Mouse (Mus musculus): Measurements from ENCODE around the gene Tppp2. TPM values are rescaled to one million over a fixed set of nuclear protein-coding genes. Genes with fewer than 3 reads are reported as not detected.
A peak's percentile ranks its signal among the peaks of the same experiment; 100 is the strongest.
"Not testable (repeated sequence)": the region's sequence is repeated elsewhere in the genome, so short reads cannot be mapped to it uniquely, and the experiment has no call there.

The Tppp2 gene
- polyA plus RNA-seq, 1 experiment from 2014 or later: not detected

DNA sequence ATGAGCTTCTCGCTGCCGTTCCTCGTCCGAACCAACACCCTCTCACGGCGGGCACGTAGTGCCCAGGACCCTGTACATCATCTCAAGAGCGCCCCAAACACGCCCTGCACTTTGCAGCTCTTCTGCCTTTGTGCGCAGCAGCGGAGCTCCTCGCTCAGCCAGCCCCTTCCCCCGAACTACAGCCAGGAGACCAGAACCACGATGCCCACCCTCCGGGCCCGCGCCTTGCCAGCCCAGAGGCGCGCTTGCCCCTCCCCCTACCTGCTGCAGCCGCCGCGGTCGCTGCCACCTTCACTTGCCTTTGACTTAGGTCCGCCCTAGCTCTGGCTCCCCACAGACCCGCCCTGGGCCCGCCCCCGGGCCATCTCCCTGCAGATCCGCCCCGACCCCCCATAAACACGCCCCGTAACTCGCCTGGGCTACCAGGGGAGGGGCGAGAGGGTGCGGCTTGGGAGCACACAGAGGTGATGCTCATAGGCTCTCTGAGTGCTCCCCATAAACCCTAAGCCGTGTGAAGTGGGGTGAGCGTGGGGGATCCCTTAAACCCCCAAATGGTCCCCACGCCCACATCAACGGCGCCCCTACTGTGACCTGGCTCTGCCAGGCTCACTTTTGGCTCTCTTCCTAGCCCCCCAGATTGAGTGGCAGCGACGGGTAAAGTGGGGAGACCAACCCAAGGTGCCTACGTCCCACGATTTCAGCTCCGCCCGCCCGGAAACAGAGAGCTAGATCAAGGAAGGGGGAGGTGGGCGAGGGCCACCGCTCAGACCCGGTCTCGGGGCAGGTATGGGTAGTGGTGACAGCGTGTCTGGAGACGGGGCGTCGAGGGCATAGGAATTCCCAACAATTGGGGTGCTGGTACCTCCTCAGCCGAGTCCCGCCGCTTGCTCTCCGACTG lies 4.9 kb upstream of the Tppp2 start:
- H3K9me3 ChIP-seq (replicated peaks): no peaks in the 10 kb centered on the region
- under 1% methylated on average over 58 of the region's 58 CpGs for WGBS
- H3K4me1 ChIP-seq: peaks cover 28% of the 10 kb centered on the region
- peak; percentile 86 for ATAC-seq (replicated peaks; ENCODE audit: low FRiP score)
- H3K36me3 ChIP-seq: no peaks in the 10 kb centered on the region
- peak overlapping the region; percentile 35 for H3K9ac ChIP-seq
- peak overlapping the region; percentile 49 for H3K4me3 ChIP-seq (replicated peaks)
- peak overlapping the region; percentile 69 for H3K27ac ChIP-seq
- H3K27me3 ChIP-seq: 0 out of 2 replicates have a peak, but pooled peaks cover 3% of the 10 kb centered on the region
- H3K4me2 ChIP-seq: peak overlapping the region; percentile 87

DNA sequence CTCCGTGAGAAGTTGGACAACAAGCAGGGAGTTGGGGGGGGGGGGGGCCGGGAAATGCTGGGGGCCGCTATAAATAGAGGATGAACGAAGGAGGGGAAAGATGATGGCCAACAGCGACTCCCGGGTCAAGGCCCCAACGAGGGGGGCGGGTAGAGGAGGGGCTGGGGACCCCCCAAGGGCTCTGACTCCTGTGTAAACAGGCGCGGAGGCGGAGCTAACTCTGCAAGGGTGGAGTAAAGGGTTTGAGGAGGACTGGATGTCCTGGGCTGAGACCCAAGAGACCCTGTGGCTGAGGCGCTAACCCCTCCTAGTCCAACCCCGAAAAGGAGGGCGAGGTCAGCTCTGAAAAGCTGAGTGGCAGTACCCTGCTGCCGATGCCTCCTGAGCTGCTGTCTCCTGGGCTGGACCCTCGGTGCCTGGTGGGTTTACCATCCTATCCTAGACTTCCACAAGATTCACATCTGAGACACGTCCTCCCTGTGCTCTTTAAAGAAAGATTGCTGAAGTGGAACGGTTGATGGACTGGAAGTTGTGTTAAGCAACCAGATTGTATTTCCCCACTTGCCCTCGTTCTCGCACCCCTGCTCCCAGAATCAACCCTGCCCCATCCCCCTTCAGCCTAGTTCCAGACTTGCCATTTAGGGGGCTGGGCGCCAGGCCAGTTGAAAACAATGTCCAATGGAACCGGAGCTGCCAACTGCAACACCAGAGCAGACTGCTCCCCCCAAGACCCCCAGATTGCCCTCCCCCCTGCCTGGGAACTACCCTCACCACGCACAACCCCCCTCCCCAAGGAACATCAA lies 4.1 kb upstream of the Tppp2 start, which contains the start of gene Ndrg2:
Gene Ndrg2 (minus strand): TSS at position 199 of the 803 bp plus-strand sequence.
- H3K36me3 ChIP-seq: no peaks in the 10 kb centered on the region
- peak within 1 kb of the TSS; percentile 87 for H3K4me2 ChIP-seq
- ATAC-seq (replicated peaks; ENCODE audit: low FRiP score): peak; percentile 70
- 0 out of 2 replicates have a peak, but pooled peaks cover 3% of the 10 kb centered on the region for H3K27me3 ChIP-seq
- peaks cover 28% of the 10 kb centered on the region for H3K4me1 ChIP-seq
- WGBS: 2% methylated on average over 21 of the region's 23 CpGs
- peak within 1 kb of the TSS; percentile 69 for H3K27ac ChIP-seq
- H3K9me3 ChIP-seq (replicated peaks): no peaks in the 10 kb centered on the region
- peak within 1 kb of the TSS; percentile 35 for H3K9ac ChIP-seq
- peak within 1 kb of the TSS; percentile 49 for H3K4me3 ChIP-seq (replicated peaks)

DNA sequence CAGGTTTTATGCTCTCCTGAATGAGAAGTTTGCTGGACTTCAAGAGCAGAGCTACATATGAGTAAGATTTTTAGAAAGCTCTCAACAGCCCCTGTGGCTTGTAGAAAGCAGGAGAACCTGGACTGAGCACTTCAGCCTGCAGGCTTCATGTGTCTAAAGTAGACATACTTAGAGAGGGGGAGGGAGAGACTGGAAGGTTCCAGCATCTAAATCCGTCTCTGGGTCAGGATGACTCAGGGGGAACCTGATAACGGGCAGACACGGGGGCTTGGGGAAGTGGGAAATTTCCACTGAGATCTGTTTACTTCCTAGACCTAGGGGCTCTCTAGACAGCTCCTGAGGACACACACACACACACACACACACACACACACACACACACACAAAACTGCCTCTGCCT lies 3.2 kb upstream of the Tppp2 start:
- no peaks in the 10 kb centered on the region for H3K36me3 ChIP-seq
- 0 out of 2 replicates have a peak overlapping the region, but pooled peaks have one; percentile 87 for H3K4me2 ChIP-seq
- H3K4me3 ChIP-seq (replicated peaks): no peak overlapping the region
- no peak for ATAC-seq (replicated peaks; ENCODE audit: low FRiP score)
- 0 out of 2 replicates have a peak, but pooled peaks cover 3% of the 10 kb centered on the region for H3K27me3 ChIP-seq
- H3K4me1 ChIP-seq: peaks cover 28% of the 10 kb centered on the region
- H3K9ac ChIP-seq: no peak overlapping the region
- 16% methylated on average over 3 of the region's 3 CpGs for WGBS
- H3K27ac ChIP-seq: peak overlapping the region; percentile 13; the same call in 1 of the 2 replicates
- H3K9me3 ChIP-seq (replicated peaks): no peaks in the 10 kb centered on the region

DNA sequence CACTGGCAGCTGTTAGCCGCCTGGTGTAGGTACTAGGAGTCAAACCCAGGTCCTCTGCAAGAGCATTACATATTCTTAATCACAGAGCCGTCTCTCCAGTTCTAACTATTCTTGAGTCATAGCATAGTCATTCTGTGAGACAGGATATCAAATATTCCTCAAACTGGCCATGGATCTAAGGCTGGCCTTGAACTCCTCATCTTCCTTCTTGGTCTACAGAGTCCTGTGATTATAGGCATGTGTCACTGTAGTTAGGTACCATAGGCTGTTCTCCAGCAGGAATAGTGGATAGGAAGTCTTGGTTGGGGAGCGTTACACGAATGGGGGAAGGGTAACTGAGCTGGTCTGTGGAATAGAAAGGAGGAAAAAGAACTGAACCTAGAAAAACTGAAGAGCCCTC lies 1.7 kb upstream of the Tppp2 start:
- Histone ChIP-seq H3K9me3 (replicated peaks) (no peaks in the 10 kb centered on the region), H3K4me3 (replicated peaks) (no peak overlapping the region), H3K4me2 (no peak overlapping the region), H3K4me1 (peaks cover 28% of the 10 kb centered on the region), H3K27ac (no peak overlapping the region), H3K36me3 (no peaks in the 10 kb centered on the region), H3K27me3 (0 out of 2 replicates have a peak, but pooled peaks cover 3% of the 10 kb centered on the region), H3K9ac (no peak overlapping the region)
- ATAC-seq (replicated peaks; ENCODE audit: low FRiP score): no peak
- 90% methylated on average over 4 of the region's 4 CpGs for WGBS

DNA sequence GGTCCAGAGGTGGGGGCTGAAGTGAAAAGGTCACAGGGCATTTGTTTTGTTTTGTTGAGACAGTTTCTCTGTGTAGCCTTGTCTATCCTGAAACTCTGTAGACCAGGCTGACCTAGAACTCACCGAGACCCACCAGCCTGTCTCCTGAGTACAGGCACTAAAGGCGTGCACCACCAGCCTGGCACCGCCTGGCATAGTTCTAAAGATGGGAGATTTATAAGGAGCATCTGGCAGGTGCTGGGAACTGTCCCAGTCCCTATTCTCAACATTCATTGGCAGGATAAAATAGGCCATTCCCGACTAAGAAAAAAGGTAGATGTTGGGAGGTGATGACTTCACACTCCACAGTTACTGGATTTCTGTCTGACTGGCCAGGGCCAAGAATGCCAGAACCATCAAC lies 741 bp downstream of the Tppp2 start:
- H3K27me3 ChIP-seq: 0 out of 2 replicates have a peak, but pooled peaks cover 3% of the 10 kb centered on the region
- H3K9ac ChIP-seq: no peak overlapping the region
- no peak for ATAC-seq (replicated peaks; ENCODE audit: low FRiP score)
- WGBS: 84% methylated on average over 4 of the region's 4 CpGs
- no peaks in the 10 kb centered on the region for H3K36me3 ChIP-seq
- H3K9me3 ChIP-seq (replicated peaks): no peaks in the 10 kb centered on the region
- no peak overlapping the region for H3K27ac ChIP-seq
- H3K4me2 ChIP-seq: no peak overlapping the region
- H3K4me3 ChIP-seq (replicated peaks): no peak overlapping the region
- peaks cover 18% of the 10 kb centered on the region for H3K4me1 ChIP-seq

DNA sequence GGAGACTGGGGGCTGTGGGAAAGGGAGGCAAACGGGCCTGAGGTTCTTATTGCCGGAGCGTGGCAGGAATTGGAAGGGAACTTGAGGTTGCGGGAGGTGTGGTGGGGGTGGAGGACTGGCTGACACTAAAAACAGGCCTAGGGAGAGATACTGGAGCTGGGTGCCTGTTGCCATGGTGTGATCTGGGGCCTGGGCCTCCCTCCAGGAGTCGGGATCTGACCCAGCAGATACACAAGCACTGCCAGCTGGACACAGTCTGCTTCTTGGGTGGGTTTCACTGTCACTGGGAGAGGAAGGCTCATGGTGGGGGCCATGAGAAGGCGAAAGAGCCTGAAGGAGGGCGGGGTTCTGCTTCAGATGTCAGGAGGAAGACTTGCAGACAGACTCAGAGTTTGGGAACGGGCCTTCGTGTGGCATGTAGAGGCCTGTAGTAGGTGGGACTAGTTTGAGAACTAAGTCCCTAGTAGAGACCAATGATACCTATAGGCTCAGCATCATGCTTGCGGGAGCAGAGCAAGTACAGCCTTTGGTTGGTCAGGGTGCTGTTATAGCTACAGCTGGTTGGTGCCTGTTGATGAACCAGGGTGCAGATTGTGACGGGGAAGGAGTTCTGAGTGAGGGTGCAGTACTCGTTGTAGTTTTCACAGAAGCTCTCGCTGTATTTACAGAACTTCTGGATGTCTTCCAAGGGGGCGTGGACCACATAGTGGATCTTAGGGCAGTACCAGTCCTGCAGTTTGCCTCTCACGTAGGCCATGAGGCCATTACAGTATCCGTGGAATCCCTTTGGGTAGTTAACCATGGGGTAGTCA lies 3.7 kb downstream of the Tppp2 start:
- H3K4me1 ChIP-seq: peaks cover 7% of the 10 kb centered on the region; the same call in 1 of the 2 replicates
- H3K9ac ChIP-seq: no peak overlapping the region
- 68% methylated on average over 16 of the region's 16 CpGs for WGBS
- no peaks in the 10 kb centered on the region for H3K27me3 ChIP-seq
- no peaks in the 10 kb centered on the region for H3K36me3 ChIP-seq
- H3K9me3 ChIP-seq (replicated peaks): no peaks in the 10 kb centered on the region
- 0 out of 2 replicates have a peak overlapping the region, but pooled peaks have one; percentile 3 for H3K27ac ChIP-seq
- no peak; the same call in 1 of the 2 replicates for ATAC-seq (replicated peaks; ENCODE audit: low FRiP score)
- H3K4me2 ChIP-seq: no peak overlapping the region
- no peak overlapping the region for H3K4me3 ChIP-seq (replicated peaks)

DNA sequence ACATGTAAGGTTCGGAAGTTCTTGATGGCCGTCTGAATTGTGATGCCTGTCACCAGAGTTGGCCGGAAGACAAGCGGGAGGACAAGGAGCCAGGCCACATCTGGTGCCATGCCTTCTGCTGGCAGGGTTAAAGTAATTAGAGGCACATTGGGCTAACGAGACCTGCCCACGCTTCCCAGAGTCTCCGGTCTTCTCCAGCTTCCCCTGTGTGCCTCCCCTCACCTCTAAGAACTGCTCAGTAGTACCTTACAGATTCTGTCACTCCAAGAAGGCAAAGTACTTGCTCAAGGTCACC lies 4.3 kb downstream of the Tppp2 start, which contains the start of gene Rnase13:
Gene Rnase13 (minus strand): TSS at position 203 of the 295 bp plus-strand sequence.
- WGBS: 93% methylated on average over 7 of the region's 7 CpGs
- ATAC-seq (replicated peaks; ENCODE audit: low FRiP score): no peak
- no peak within 1 kb of the TSS for H3K9ac ChIP-seq
- H3K9me3 ChIP-seq (replicated peaks): no peaks in the 10 kb centered on the region
- H3K27me3 ChIP-seq: no peaks in the 10 kb centered on the region
- H3K4me2 ChIP-seq: no peak within 1 kb of the TSS
- H3K4me1 ChIP-seq: peaks cover 7% of the 10 kb centered on the region; the same call in 1 of the 2 replicates
- no peak within 1 kb of the TSS for H3K4me3 ChIP-seq (replicated peaks)
- no peaks in the 10 kb centered on the region for H3K36me3 ChIP-seq
- 0 out of 2 replicates have a peak within 1 kb of the TSS, but pooled peaks have one; percentile 3 for H3K27ac ChIP-seq

DNA sequence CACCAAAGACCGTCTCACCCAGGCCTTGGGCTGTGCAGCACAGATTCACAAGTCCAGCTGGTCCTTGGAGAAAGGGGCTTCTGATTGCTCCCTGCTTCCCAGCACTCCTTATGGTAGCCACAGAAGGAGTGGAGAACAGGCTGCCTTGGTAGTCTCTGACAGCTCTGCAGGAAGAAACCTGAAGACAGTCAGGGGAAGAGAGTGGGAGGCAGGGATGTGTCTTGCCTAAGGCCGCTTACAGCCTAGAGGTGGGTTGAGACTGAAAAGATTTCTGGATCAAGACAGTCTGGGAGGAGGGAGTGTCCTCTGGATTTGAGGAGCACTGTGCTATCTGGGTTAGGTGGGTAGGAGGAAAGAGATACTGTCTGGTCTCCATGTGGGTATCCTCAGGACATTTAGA lies 4.7 kb downstream of the Tppp2 start:
- ATAC-seq (replicated peaks; ENCODE audit: low FRiP score): no peak

DNA sequence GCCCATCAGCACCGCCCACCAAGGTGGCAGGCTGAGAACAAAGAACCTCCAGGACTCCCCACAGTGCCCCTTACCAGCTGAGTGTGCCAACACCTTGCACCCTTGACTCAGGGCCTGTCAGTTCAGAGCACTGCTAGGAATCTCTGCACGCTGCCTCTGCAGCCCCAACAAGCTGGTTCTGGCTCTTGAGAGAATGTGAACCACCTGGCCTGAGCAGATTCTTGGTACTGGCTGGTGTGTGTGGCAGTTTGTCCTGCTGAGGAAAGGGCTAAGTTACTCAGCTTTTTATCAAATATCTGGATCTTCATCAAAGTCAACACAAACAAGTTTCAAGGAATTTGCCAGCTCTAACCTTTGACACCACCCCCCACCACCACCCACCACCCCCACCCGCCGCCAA lies 5.3 kb downstream of the Tppp2 start:
- Histone ChIP-seq H3K9me3 (replicated peaks) (no peaks in the 10 kb centered on the region), H3K27me3 (no peaks in the 10 kb centered on the region), H3K4me2 (no peak overlapping the region), H3K27ac (no peak overlapping the region), H3K9ac (no peak overlapping the region), H3K4me1 (peaks cover 7% of the 10 kb centered on the region; the same call in 1 of the 2 replicates), H3K4me3 (replicated peaks) (no peak overlapping the region), H3K36me3 (no peaks in the 10 kb centered on the region)
- WGBS: 78% methylated on average over 4 of the region's 4 CpGs
- no peak for ATAC-seq (replicated peaks; ENCODE audit: low FRiP score)

More for the DNA sequence above, 4.7 kb downstream of the Tppp2 start:
- 87% methylated on average over 2 of the region's 2 CpGs for WGBS
- Histone ChIP-seq H3K4me2 (no peak overlapping the region), H3K27me3 (no peaks in the 10 kb centered on the region), H3K36me3 (no peaks in the 10 kb centered on the region), H3K9ac (no peak overlapping the region), H3K4me1 (peaks cover 7% of the 10 kb centered on the region; the same call in 1 of the 2 replicates), H3K4me3 (replicated peaks) (no peak overlapping the region), H3K27ac (no peak overlapping the region), H3K9me3 (replicated peaks) (no peaks in the 10 kb centered on the region)

DNA sequence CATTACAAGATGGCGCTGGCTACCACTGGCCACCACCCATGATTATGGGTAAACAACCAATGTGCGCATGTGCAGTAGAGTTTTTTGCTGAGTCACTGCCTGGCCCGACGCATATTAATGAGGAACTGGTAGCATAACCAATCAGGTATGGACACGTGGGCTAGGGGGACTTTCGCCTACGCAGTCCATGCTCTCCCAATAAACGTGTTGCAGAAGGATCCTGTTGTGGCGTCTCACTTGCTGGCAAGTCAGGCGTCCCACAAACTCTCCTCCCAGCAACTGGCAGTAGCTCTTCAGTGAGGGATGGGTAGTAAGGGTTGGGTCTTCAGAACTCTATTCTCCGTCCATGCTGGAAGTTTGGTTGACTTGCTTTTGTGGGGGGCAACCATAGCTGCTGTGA lies 8.7 kb downstream of the Tppp2 start:
- not testable (repeated sequence) for H3K4me2 ChIP-seq; H3K9ac ChIP-seq; ATAC-seq (replicated peaks; ENCODE audit: low FRiP score); H3K27me3 ChIP-seq; H3K4me1 ChIP-seq; H3K36me3 ChIP-seq; H3K27ac ChIP-seq; H3K9me3 ChIP-seq (replicated peaks); H3K4me3 ChIP-seq (replicated peaks)
- 93% methylated on average over 11 of the region's 11 CpGs for WGBS

DNA sequence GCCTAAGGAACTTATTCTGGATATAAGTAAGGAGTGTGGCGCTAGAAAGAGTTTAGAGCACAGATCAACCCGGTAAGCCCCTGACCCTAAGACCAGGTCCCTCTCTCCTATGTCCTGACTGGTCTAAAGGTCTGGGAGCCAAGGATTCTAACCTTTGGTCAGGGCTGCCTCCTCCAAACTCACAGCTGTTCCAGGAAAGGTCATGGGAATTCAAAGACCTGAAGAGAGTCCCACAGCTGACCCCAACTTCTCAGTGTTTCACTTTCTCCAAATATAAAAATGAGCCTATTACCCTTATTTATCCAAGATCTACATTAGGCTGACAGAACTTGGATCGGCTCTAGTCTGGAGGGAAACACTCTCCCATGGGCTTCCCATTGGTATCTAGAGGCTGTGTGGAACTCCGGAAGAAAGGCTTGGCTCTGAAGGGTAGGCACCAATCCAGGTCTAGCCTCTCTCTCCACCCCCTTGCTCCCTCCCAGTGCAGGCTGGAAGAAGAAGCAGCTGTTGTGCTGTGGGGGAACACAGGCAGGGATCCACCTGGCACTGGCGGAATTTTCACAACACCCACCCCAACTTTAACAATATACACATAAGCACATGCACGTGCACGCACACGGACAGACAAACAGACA lies 11.2 kb downstream of the Tppp2 start:
- H3K4me3 ChIP-seq (replicated peaks): no peak overlapping the region
- H3K9ac ChIP-seq: no peak overlapping the region
- H3K27ac ChIP-seq: 0 out of 2 replicates have a peak overlapping the region, but pooled peaks have one; percentile 18
- WGBS: 74% methylated on average over 8 of the region's 8 CpGs
- H3K27me3 ChIP-seq: no peaks in the 10 kb centered on the region
- H3K4me2 ChIP-seq: no peak overlapping the region
- no peaks in the 10 kb centered on the region for H3K36me3 ChIP-seq
- no peaks in the 10 kb centered on the region for H3K9me3 ChIP-seq (replicated peaks)
- no peak for ATAC-seq (replicated peaks; ENCODE audit: low FRiP score)
- H3K4me1 ChIP-seq: peaks cover 4% of the 10 kb centered on the region
